ENCODE assay signal across 11 mouse cellular contexts in genomic region chr16:90046494-90047158, GRCm38 (mm10).
DNase-seq lines count a peak whose midpoint lies in the region; ATAC-seq and TF ChIP-seq lines count a peak whose summit lies in the region.
"Had no signal": no experiment of that assay in that cellular context is flagged by ENCODE, and none has a peak within 500 bp of the region (broad histone marks: within the 10 kb centered on the region; RNA-seq: fewer than 3 reads in every experiment).

No protein-coding gene starts in this region.

- peak; percentile 21; the same call in 1 of the 2 replicates for ATAC-seq in frontal cortex, adult (ENCODE audit: low TSS enrichment)
- ATAC-seq in stomach, embryonic 14.5 days (ENCODE audit: insufficient number of reproducible peaks, insufficient read depth, low FRiP score, low read depth): no peak
- no peak for ATAC-seq in stomach, postnatal 0 days (ENCODE audit: low FRiP score, low TSS enrichment)
- ATAC-seq in midbrain, embryonic 16.5 days: no peak
- ATAC-seq: liver, postnatal 0 days had no signal

- H3K36me3 ChIP-seq in stomach, embryonic 14.5 days (ENCODE audit: control insufficient read depth, insufficient read depth, low read length): no peaks in the 10 kb centered on the region
- H3K36me3 ChIP-seq in stomach, postnatal 0 days (ENCODE audit: control insufficient read depth, insufficient read depth, low read length): no peaks in the 10 kb centered on the region
- H3K36me3 ChIP-seq in forebrain, embryonic 10.5 days (replicated peaks): peaks cover 11% of the 10 kb centered on the region
- H3K36me3 ChIP-seq in midbrain, embryonic 16.5 days (ENCODE audit: control insufficient read depth, insufficient read depth, low read length): no peaks in the 10 kb centered on the region
- H3K36me3 ChIP-seq: heart, embryonic 13.5 days had no signal

- H3K4me3 ChIP-seq in stomach, embryonic 14.5 days (ENCODE audit: low read depth, low read length): no peak overlapping the region
- H3K4me3 ChIP-seq in stomach, postnatal 0 days (ENCODE audit: low read depth, low read length): no peak overlapping the region
- H3K4me3 ChIP-seq in forebrain, embryonic 10.5 days: no peak overlapping the region
- no peak overlapping the region for H3K4me3 ChIP-seq in midbrain, embryonic 16.5 days (ENCODE audit: low read depth, low read length)
- H3K4me3 ChIP-seq: heart, embryonic 13.5 days had no signal

- TF ChIP-seq EP300 in stomach, postnatal 0 days (optimal IDR thresholded peaks at IDR 0.05): no peak

- no peaks in the 10 kb centered on the region for H3K9me3 ChIP-seq in stomach, embryonic 14.5 days (ENCODE audit: control insufficient read depth, low read depth, low read length)
- no peaks in the 10 kb centered on the region for H3K9me3 ChIP-seq in stomach, postnatal 0 days (ENCODE audit: control insufficient read depth, low read length)
- H3K9me3 ChIP-seq in forebrain, embryonic 10.5 days: no peaks in the 10 kb centered on the region
- no peaks in the 10 kb centered on the region for H3K9me3 ChIP-seq in midbrain, embryonic 16.5 days (replicated peaks; ENCODE audit: control insufficient read depth, low read length, poor library complexity, severe bottlenecking)
- H3K9me3 ChIP-seq: heart, embryonic 13.5 days had no signal

- no peaks in the 10 kb centered on the region for H3K4me1 ChIP-seq in stomach, embryonic 14.5 days (ENCODE audit: control insufficient read depth, insufficient read depth, low read length)
- no peaks in the 10 kb centered on the region for H3K4me1 ChIP-seq in stomach, postnatal 0 days (replicated peaks; ENCODE audit: control insufficient read depth, insufficient read depth)
- 0 out of 2 replicates have a peak, but pooled peaks cover 3% of the 10 kb centered on the region for H3K4me1 ChIP-seq in forebrain, embryonic 10.5 days
- peaks cover 8% of the 10 kb centered on the region for H3K4me1 ChIP-seq in midbrain, embryonic 16.5 days (ENCODE audit: control insufficient read depth, insufficient read depth, low read length)

- TF ChIP-seq CTCF in stomach, postnatal 0 days (IDR thresholded peaks at IDR 0.05; ENCODE audit: low read depth): no peak

- no peak overlapping the region for H3K9ac ChIP-seq in stomach, embryonic 14.5 days (replicated peaks; ENCODE audit: low read depth, low read length)
- no peak overlapping the region for H3K9ac ChIP-seq in stomach, postnatal 0 days (ENCODE audit: low read length)
- no peak overlapping the region for H3K9ac ChIP-seq in midbrain, embryonic 16.5 days (ENCODE audit: low read depth, low read length)
- H3K9ac ChIP-seq: heart, embryonic 13.5 days; liver, postnatal 0 days had no signal

- no peak for DNase-seq in frontal cortex, postnatal 25 days (ENCODE audit: low spot score in 2 of 2)
- no peak for DNase-seq in stomach, postnatal 0 days (ENCODE audit: low spot score)
- DNase-seq in kidney, postnatal 4 days: peak; percentile 78 to 82
- DNase-seq in forebrain, embryonic 10.5 days (ENCODE audit: extremely low spot score, low spot score): no peak
- no peak for DNase-seq in cerebellum, postnatal 10 days
- DNase-seq: cerebellum, adult 11-12 months; liver, postnatal 0 days had no signal

- whole genome bisulfite sequencing in stomach, embryonic 14.5 days: 51% methylated on average over 12 of the region's 12 CpGs
- 44% methylated on average over 12 of the region's 12 CpGs for whole genome bisulfite sequencing in stomach, postnatal 0 days
- WGBS in forebrain, embryonic 10.5 days: 88% methylated on average over 12 of the region's 12 CpGs
- 84% methylated on average over 11 of the region's 12 CpGs for WGBS in midbrain, embryonic 16.5 days

- no peaks in the 10 kb centered on the region for H3K27me3 ChIP-seq in stomach, embryonic 14.5 days (ENCODE audit: control insufficient read depth, insufficient read depth, low read length)
- H3K27me3 ChIP-seq in stomach, postnatal 0 days (ENCODE audit: control insufficient read depth, insufficient read depth, low read length): no peaks in the 10 kb centered on the region
- no peaks in the 10 kb centered on the region for H3K27me3 ChIP-seq in forebrain, embryonic 10.5 days (ENCODE audit: poor library complexity, severe bottlenecking)
- H3K27me3 ChIP-seq in midbrain, embryonic 16.5 days (ENCODE audit: control insufficient read depth, insufficient read depth, low read depth, low read length): no peaks in the 10 kb centered on the region
- H3K27me3 ChIP-seq: heart, embryonic 13.5 days had no signal

- H3K4me2 ChIP-seq in stomach, embryonic 14.5 days (replicated peaks; ENCODE audit: low read depth, low read length): no peak overlapping the region
- no peak overlapping the region for H3K4me2 ChIP-seq in stomach, postnatal 0 days (replicated peaks; ENCODE audit: low read depth)
- H3K4me2 ChIP-seq in midbrain, embryonic 16.5 days (ENCODE audit: low read length): no peak overlapping the region
- H3K4me2 ChIP-seq: heart, embryonic 13.5 days had no signal

- H3K27ac ChIP-seq in stomach, embryonic 14.5 days (ENCODE audit: low read length): peak overlapping the region; percentile 52
- no peak overlapping the region for H3K27ac ChIP-seq in stomach, postnatal 0 days (replicated peaks)
- H3K27ac ChIP-seq in forebrain, embryonic 10.5 days: no peak overlapping the region
- H3K27ac ChIP-seq in midbrain, embryonic 16.5 days (ENCODE audit: low read length): no peak overlapping the region
- H3K27ac ChIP-seq: heart, embryonic 13.5 days had no signal

Comparison
In these comparisons a context has a peak if more than half of its experiments do, and no peak if none do; other contexts are left out.
1. DNase-seq: peak in kidney, postnatal 4 days (2 of 2); none in frontal cortex, postnatal 25 days (0 of 2), stomach, postnatal 0 days (single experiment), forebrain, embryonic 10.5 days (single experiment) and cerebellum, postnatal 10 days (0 of 2).